Mouse (Mus musculus): ENCODE data around the gene Sv2b.

- TF ChIP-seq CTCF (IDR thresholded peaks at IDR 0.05; ENCODE audit: low read depth, low read length) (no peak), POLR2A (IDR thresholded peaks at IDR 0.05; ENCODE audit: extremely low read depth, insufficient read depth, low read length) (no peak)
Measured at GRCm38 (mm10) chr7:75282951-75283350, 26.1 kb downstream of the Sv2b start.

Measured in liver, adult 2 months (tissue).